Mouse (Mus musculus) forelimb bud, embryonic 11.5 days (tissue): Measurements from ENCODE around the gene Olfr549.

ENCODE experiments used
- DNase-seq: peaks from one replicate; pipeline ENCODE4 v3.0.0-alpha.2; 2012; ENCODE audit warnings: low read depth, low spot score

Gene Olfr549

GRCm38 (mm10) chr7:102549570-102549969 is at the start of gene Olfr549:
TSS of gene Olfr549 (plus strand) at chr7:102549870.
- DNase-seq = no peak

- DNase-seq = no peak
Observed at GRCm38 (mm10) chr7:102501986-102502385, 47.7 kb upstream of the Olfr549 start.

- DNase-seq = peak; percentile 77
Observed at GRCm38 (mm10) chr7:102506848-102507247, 42.8 kb upstream of the Olfr549 start.

- DNase-seq = no peak
Observed at GRCm38 (mm10) chr7:102508066-102508465, 41.6 kb upstream of the Olfr549 start.

GRCm38 (mm10) chr7:102508666-102509065 is 41.0 kb upstream of the Olfr549 start:
- no peak for DNase-seq

- no peak for DNase-seq
Observed at GRCm38 (mm10) chr7:102509726-102510125, 39.9 kb upstream of the Olfr549 start.

DNA sequence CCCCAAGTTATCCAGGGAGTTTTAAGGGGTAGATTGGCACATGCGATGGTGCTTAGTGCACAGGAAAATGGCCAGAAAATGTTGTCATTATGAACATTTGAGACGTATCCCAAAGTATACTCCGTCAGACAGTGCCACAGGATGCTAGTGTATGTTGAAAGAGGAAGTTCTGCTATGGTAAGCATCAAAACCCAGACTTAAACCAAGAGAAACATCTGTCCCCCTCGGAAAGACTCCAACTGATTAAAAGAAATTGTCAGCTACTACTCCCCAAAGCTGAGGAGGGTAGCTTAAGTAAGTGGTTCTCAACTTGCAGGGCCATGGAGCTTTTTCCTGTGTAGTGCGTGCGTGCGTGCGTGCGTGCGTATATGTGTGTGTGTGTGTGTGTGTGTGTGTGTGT is 37.7 kb upstream of the Olfr549 start:
- no peak for DNase-seq

DNA sequence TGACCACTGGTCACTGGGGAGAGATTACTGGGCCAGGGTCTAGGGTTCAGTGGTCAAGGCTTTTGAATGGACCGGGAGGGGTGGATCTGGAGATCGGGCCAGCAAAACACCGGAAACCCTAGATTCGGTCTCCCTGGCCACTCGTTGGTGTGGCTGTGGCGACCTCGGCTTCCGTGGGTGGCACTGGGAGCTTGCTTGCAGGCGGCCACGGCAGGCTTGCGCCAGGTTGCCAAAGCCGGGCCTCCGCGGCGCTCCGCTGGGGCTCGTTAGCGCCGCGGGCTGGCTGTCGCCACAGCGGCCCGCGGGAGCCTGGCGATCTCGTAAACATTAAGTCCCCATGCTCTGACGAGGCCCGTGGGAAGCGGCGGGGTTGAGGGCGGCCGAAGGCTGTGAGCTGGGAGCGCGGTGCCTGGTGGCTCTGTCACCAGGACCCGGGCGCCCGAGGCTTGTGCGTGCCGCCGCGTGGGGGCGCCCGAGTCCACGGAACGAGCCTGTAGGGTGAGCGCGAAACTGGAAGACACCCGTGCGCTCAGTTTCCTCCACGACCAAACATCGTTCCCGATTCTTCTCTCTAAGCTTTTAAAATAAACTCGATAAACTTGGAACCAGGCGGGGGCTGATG is 36.7 kb upstream of the Olfr549 start:
- peak; percentile 78 for DNase-seq

- DNase-seq = no peak
Observed at GRCm38 (mm10) chr7:102514144-102514543, 35.5 kb upstream of the Olfr549 start.

- DNase-seq = no peak
Observed at GRCm38 (mm10) chr7:102516261-102517050, 33.2 kb upstream of the Olfr549 start.

- DNase-seq = no peak
Observed at GRCm38 (mm10) chr7:102517051-102517335, 32.7 kb upstream of the Olfr549 start.

- no peak for DNase-seq
Observed at GRCm38 (mm10) chr7:102529052-102529451, 20.6 kb upstream of the Olfr549 start.

DNA sequence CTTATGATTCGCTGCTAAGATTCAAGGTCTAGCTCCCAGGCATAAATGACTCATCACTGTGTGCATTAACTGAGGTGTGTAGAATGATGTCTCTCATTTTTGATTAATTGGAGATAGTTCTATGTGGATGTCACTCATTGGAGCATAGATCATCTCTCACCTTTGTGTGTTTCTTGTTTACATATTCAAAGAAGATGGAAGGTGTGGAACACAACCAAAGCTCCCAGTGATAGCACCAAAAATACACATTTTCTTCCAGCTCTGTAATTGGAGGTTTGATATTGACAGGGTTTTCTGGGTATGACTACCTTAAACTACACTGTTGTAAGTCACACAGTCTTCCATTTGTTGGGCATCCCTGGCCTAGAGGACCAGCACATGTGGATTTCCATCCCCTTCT is 15.2 kb upstream of the Olfr549 start, which contains the start of gene Olfr547:
TSS of gene Olfr547 (plus strand) at position 301 of the 400 bp plus-strand sequence.
- no peak for DNase-seq

- DNase-seq = no peak
Observed at GRCm38 (mm10) chr7:102540596-102540995, 9.1 kb upstream of the Olfr549 start, which contains the start of gene Olfr548-ps1. TSS of gene Olfr548-ps1 (plus strand) at chr7:102540896.

GRCm38 (mm10) chr7:102541251-102541650 is 8.4 kb upstream of the Olfr549 start:
- DNase-seq = no peak

DNA sequence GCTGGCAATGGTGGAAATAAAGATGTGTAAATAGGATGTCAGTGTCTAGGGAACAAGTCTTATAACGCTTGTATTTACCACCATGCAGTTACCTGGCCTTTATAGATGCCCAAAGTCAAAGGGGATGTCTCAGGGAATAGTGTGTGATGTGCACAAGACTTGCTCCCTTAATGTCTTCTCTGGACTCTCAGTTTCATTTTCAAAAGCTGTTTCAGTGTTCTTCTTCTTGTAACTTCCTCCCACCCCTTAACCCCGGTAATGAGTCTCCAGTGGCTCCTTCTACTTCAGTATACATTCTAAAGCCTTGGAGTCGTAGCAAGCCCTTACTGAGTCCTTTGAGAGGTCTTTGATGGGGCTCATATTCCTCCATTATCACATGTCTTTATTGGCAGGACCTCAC is 3.6 kb downstream of the Olfr549 start:
- DNase-seq = no peak

DNA sequence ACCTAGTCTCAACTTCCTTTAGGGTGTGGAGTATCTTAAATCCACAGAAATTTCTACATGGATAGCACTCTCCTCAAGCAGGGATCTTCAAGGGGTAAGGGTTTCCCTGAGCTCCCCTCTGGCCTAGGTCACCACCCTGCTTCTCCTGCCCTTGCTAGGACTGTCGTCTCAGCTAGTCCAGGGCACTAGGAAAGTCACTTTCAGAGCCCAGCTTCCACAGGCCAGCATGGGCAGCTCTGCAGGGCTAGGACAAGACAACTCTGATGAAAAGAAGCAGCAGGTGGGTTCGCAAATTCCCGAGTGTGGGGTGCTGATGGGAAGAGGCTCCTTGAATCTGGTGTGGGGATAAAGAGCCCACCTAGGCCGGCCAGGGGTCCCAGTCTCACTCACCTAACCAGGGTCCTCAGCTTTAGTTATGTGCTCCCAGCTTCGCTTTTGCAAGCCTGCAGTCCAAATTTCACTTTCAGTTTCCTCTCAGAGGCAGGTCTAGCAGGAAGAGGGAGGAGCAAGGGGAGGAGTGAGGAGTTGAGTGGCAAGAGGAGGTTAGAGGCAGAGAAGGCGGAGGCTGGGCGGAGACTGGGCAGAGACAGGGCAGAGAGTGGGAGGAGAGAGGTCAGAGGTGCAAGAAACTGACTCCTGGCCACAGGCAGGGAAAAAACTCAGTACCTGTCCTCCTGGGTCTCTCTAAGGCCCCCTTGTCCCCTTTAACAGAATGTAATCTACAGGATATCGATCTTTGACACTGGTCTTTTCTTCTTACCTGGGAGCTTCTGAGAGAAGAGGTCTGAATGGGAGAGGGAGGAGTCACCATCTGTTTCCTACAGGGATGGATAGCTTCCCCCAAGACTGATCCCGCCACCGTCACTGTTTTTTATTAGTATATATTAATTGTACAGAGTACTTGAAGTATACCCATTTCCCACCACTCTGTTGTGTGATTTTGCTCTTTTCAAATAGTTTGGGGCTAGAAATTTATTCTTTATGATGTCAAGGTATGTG is 15.6 kb downstream of the Olfr549 start, which contains the start of gene Trim21:
TSS of gene Trim21 (minus strand) at position 488 of the 999 bp plus-strand sequence.
- peak; percentile 64 for DNase-seq

DNA sequence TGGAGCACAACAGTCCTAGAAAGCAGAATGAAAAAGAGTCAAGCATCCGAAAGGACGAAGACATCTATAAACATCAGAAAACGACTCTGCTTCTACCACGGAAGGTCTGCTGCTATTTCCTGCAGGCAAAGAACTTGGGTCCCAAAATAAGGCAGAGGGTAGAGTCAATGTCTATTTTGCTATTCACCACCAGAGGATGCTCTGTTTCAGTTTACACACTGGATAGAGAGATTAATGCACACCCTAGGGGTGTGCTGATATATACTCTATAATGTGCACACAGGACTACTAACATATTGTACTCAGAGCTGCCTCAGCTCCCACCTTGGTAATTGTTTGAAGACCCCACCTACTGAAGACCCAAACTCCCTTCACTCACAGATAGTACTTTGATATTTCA is 16.5 kb downstream of the Olfr549 start:
- DNase-seq = no peak

- DNase-seq = no peak
Observed at GRCm38 (mm10) chr7:102571142-102571541, 21.5 kb downstream of the Olfr549 start, which contains the start of gene Olfr550. TSS of gene Olfr550 (plus strand) at chr7:102571442.

GRCm38 (mm10) chr7:102573174-102573830 is 23.6 kb downstream of the Olfr549 start:
- no peak for DNase-seq

DNA sequence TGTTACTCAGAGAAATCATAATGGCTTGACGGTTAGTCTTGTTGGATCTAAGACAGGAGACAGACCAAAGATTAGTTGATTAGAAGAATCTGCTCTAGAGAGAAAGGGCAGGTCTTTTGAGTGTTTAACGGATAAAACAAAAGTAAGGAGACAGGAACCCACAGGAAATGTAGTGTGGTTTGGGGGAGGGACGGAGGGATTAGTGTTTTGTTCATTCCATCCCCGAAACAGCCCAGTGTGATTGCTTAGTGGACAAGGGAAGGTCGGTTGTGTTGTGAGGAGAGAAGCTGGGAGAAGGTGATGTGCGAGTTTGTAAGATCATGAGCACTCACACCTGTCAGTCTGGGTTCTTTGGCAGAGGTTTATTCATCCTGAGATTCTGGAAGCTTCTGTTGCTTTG is 26.3 kb downstream of the Olfr549 start:
- DNase-seq = no peak
